Mouse (Mus musculus) stomach, embryonic 14.5 days (tissue): ENCODE measurements around the gene Birc5. TPM values are rescaled to one million over a fixed set of nuclear protein-coding genes. Genes with fewer than 3 reads are reported as not detected.

Source experiments
- ATAC-seq: fragments of 200-750 bp; cut with Nextera tagmentation; 2 replicates; pipeline ENCODE4 v1.8.0; 2017; ENCODE audit warnings: low read depth, moderate TSS enrichment; ENCODE audit not compliant: insufficient number of reproducible peaks, insufficient read depth, low FRiP score
- H3K27ac ChIP-seq: fragments of 300-500 bp; sonication (generic); 2 replicates; pipeline ENCODE4 v1.5.1; 2014; ENCODE audit warnings: mild to moderate bottlenecking, low read length, moderate library complexity, mixed read lengths
- H3K27me3 ChIP-seq: fragments of 300-500 bp; sonication (generic); 2 replicates; pipeline ENCODE4 v1.6.1; 2014; ENCODE audit warnings: low read length, control low read depth, mixed read lengths; ENCODE audit not compliant: control insufficient read depth, insufficient read depth
- H3K36me3 ChIP-seq: fragments of 300-500 bp; sonication (generic); 2 replicates; pipeline ENCODE4 v1.6.1; 2014; ENCODE audit warnings: mild to moderate bottlenecking, control low read depth, low read length, moderate library complexity, mixed read lengths; ENCODE audit not compliant: control insufficient read depth, insufficient read depth
- H3K4me1 ChIP-seq: fragments of 300-500 bp; sonication (generic); 2 replicates; pipeline ENCODE4 v1.6.1; 2014; ENCODE audit warnings: low read length, control low read depth, mixed read lengths; ENCODE audit not compliant: control insufficient read depth, insufficient read depth
- H3K4me2 ChIP-seq: fragments of 300-500 bp; sonication (generic); replicated peaks from 2 replicates; pipeline ENCODE4 v1.6.1; 2014; ENCODE audit warnings: low read depth, low read length, control low read depth
- H3K4me3 ChIP-seq: fragments of 300-500 bp; sonication (generic); 2 replicates; pipeline ENCODE4 v1.5.1; 2014; ENCODE audit warnings: low read depth, low read length, control low read depth
- H3K9ac ChIP-seq: fragments of 300-500 bp; sonication (generic); replicated peaks from 2 replicates; pipeline ENCODE4 v1.6.1; 2014; ENCODE audit warnings: low read depth, mild to moderate bottlenecking, control low read depth, low read length, moderate library complexity, mixed read lengths
- H3K9me3 ChIP-seq: fragments of 300-500 bp; sonication (generic); 2 replicates; pipeline ENCODE4 v1.6.1; 2016; ENCODE audit warnings: low read depth, low read length, control low read depth; ENCODE audit not compliant: control insufficient read depth
- WGBS: fragments of 180-500 bp; shearing (Covaris S2); extraction: QIAGEN DNeasy Blood & Tissue Kit; methylation state at CpG from one replicate; pipeline ENCODE4 v1.1.7; 2014; 5-methylcytosine and 5-hydroxymethylcytosine counted together
- polyA plus RNA-seq: library from polyadenylated mRNA; unstranded; fragments of >200 nt; fragmentation: Nextera tagmentation; extraction: Ambion mirVana; gene quantifications from 2 replicates; pipeline ENCODE4 v1.2.1, GENCODE M21; 2014

Gene Birc5
- polyA plus RNA-seq, 1 experiment from 2014 or later: 307 TPM

DNA sequence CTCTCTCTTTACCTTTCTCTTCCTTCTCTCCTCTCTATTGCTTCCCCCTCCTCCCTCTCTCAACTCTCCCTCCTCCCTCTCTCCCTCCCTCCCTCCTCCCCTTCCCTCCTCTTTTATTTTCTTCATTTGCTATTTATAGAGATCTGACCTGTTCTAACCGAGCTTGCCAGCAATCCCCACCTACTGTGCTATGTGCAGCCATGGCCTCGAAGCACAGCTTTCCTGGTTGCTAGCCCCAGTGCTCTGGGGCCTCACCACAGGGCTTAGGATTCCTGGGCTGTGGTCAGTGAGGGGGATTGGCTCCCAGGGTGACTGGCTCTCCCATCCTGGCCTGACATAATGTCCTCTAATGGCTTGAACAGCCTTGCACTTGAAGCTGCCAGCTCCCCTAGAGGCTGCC lies 47.5 kb downstream of the Birc5 start:
- peaks cover 3% of the 10 kb centered on the region; the same call in 1 of the 2 replicates for H3K4me1 ChIP-seq
- H3K9me3 ChIP-seq: no peaks in the 10 kb centered on the region
- no peak overlapping the region for H3K4me3 ChIP-seq
- H3K36me3 ChIP-seq: no peaks in the 10 kb centered on the region
- H3K27me3 ChIP-seq: no peaks in the 10 kb centered on the region
- H3K4me2 ChIP-seq: no peak overlapping the region
- no peak overlapping the region for H3K27ac ChIP-seq
- no peak for ATAC-seq
- no peak overlapping the region for H3K9ac ChIP-seq
- 36% methylated on average over 2 of the region's 2 CpGs for WGBS

DNA sequence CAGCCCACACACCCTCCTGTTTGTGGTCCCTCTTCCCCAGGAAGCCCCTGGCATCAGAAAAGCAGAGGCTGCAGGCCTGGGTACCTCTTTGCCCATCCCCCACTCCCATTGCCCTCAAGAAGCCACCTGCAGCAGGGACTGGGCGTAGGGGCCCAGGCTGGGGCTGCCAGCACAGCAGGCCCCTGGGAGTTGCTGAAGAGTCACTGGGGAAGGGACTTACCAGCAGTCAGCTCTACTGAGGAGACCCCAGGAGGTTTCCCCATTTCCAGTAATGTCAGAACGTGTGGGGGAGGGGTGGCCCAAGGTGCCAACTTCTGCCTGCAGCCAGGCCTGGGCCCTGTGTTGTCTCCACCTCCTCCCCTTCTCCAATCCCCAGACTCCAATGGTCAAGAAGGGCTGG lies 53.2 kb downstream of the Birc5 start:
- 65% methylated on average over 2 of the region's 2 CpGs for WGBS
- Histone ChIP-seq H3K4me3 (no peak overlapping the region), H3K4me2 (no peak overlapping the region), H3K36me3 (no peaks in the 10 kb centered on the region), H3K9ac (no peak overlapping the region), H3K9me3 (no peaks in the 10 kb centered on the region), H3K27me3 (no peaks in the 10 kb centered on the region), H3K27ac (no peak overlapping the region), H3K4me1 (no peaks in the 10 kb centered on the region)
- no peak for ATAC-seq

DNA sequence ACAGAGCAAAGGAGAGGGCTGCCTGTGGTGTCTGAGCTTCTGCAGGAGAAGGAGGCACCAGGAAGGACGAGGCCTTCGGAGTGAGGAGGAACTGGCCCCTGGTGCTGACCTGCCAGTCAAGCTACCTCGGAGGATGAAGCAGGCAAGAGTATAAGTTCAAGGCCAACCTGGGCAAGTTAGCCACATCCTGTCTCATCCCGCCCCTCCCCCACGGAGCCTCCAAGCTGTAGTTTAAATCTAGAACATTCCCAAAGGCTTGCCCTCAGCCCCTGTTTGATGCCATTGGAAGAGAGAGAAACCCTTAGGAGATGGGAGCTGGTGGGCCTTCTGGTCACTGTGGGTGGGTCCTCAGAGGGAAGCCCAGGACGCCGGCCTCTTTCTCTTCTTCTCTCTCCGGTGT lies 55.4 kb downstream of the Birc5 start:
- H3K36me3 ChIP-seq: no peaks in the 10 kb centered on the region
- no peak overlapping the region for H3K4me2 ChIP-seq
- no peak overlapping the region for H3K27ac ChIP-seq
- ATAC-seq: no peak
- H3K9me3 ChIP-seq: no peaks in the 10 kb centered on the region
- H3K9ac ChIP-seq: no peak overlapping the region
- H3K4me1 ChIP-seq: no peaks in the 10 kb centered on the region
- 77% methylated on average over 8 of the region's 8 CpGs for WGBS
- no peak overlapping the region for H3K4me3 ChIP-seq
- H3K27me3 ChIP-seq: no peaks in the 10 kb centered on the region

Other genes starting within 250 kb of the Birc5 start
- gene Tnrc6c, start 195.0 kb upstream of the Birc5 start, polyA plus RNA-seq: 15.5 TPM in 2 replicates
- 1.7 and 3.1 TPM in 2 replicates for gene Tmc8, start 67.2 kb upstream of the Birc5 start, polyA plus RNA-seq
- gene Tmc6, start 67.1 kb upstream of the Birc5 start, polyA plus RNA-seq: 23.0 and 24.3 TPM in 2 replicates
- 0.23 TPM in 1 of 2 replicates, not detected in the other for gene 6030468B19Rik, start 51.6 kb upstream of the Birc5 start, polyA plus RNA-seq
- gene Gm20708, start 39.6 kb upstream of the Birc5 start, polyA plus RNA-seq: 1.1 TPM in 1 of 2 replicates, not detected in the other
- gene Syngr2, start 39.6 kb upstream of the Birc5 start, polyA plus RNA-seq: 101 and 115 TPM in 2 replicates
- gene Afmid, start 23.3 kb upstream of the Birc5 start, polyA plus RNA-seq: 6.4 and 7.1 TPM in 2 replicates
- 133 and 149 TPM in 2 replicates for gene Tk1, start 23.2 kb upstream of the Birc5 start, polyA plus RNA-seq
- gene Tmem235, start 11.5 kb downstream of the Birc5 start, polyA plus RNA-seq: not detected in 2 replicates
- 5.8 and 6.4 TPM in 2 replicates for gene Tha1, start 24.2 kb downstream of the Birc5 start, polyA plus RNA-seq
- gene Socs3, start 120.8 kb downstream of the Birc5 start, polyA plus RNA-seq: 9.2 and 11.5 TPM in 2 replicates
- gene Pgs1, start 137.0 kb downstream of the Birc5 start, polyA plus RNA-seq: 30.6 and 30.8 TPM in 2 replicates